Mouse (Mus musculus) heart, adult 18-20 months (tissue): Measurements from ENCODE around the gene Clspn. TPM values are rescaled to one million over a fixed set of nuclear protein-coding genes. Genes with fewer than 3 reads are reported as not detected.

ENCODE experiments used
- DNase-seq, 2 experiments: peaks; one replicate each; pipeline ENCODE4 v3.0.0; 2021 to 2022; ENCODE audit warnings: mixed read lengths in 1 of 2
- total RNA-seq, 2 experiments: library from RNA; stranded (reverse); gene quantifications; 2 replicates each; pipeline ENCODE4 v1.2.3; 2021

The Clspn gene
- total RNA-seq, 2 experiments from 2014 or later: 0.20 to 0.41 TPM

DNA sequence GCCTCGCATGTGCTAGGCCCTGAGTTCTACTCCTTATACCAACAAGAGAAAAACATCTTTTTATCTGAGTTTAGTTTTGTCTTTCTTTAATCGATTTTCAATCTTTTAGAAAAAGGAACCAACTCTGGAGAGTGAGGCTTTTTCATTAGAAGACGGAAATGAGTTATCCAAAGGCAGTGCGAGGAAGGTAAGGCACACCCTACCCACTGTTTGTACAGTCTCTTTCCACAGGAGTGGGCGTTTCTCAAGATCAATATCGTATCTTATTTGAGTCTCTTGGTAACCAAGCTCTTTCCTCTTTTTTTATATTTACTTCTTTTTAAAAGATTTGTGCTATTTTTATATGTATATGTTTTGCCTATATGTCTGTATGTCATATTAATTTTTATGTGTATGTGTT lies 7.1 kb downstream of the Clspn start:
- DNase-seq: no peak

DNA sequence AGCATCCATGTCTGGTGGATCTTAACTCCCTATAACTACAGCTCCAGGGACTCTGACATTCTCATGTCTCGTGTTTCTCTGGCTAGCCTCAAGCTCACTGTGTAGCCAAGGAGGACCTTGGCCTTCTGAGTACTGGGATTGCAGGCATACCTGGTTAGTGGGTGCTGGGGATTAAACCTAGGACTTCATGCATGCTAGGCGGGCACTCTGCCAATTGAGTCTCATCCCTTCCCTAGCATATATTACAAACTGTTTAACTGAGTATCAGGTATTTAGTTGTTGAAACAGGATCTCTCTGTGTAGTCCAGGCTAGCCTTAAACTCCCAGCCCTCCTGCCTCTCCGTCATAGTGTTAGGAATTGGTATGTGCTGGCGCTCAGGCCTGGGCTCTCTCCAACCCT lies 10.5 kb downstream of the Clspn start:
- DNase-seq: no peak

DNA sequence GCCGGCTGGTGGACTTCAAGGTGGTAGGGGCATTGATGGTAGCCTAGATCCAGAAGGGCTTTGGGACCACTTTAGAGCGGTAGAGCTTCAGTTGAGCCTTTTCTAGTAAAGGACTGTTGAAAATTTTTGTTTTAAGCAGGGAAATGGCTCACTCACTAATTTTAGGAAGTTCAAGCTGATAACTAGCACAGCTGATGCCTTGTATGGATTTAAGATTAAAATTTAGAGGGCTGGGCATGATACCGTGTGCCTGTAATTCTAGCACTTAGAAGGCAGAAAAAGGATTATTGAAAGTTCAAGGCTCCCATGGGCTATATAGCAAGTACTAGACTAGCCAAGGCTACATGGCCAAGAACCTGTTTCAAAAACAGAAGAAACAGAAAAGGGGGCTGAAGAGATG lies 13.0 kb downstream of the Clspn start:
- no peak for DNase-seq

DNA sequence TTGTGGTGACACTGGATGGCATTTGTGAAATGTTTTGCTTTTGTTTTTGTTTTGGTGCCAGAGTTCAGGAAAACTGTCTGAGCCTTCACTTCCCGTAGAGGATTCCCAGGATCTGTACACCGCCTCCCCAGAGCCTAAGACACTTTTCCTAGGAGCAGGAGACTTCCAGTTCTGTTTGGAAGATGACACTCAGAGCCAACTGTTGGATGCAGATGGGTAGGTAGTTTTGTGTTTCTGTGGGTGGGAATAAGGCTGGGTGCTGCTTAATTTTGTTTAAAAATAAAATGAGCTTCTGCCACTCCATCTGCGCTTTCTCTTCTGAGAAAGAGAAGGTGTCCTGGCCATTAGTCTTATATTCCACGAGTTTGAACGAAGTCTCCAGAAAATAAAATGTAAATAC lies 19.5 kb downstream of the Clspn start:
- no peak for DNase-seq

DNA sequence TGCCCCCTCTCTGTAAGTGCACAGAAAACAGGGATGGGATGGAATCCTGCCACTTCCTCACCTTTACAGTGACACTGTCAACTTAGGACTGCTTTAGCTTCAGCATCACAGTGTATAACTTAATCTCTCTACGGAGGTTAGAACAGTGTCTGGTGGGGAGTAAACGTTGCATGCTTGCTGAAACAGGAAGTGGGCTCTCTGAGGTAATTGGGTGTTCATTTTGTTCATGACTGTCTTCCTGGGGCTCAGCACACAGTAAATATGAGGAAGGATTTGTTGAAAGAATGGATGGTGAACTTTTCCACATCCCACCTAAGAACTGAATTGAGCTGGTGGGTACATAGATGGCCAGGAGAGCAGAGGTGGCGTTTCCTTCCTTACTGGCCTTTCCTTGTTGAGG lies 21.2 kb downstream of the Clspn start:
- DNase-seq: no peak

DNA sequence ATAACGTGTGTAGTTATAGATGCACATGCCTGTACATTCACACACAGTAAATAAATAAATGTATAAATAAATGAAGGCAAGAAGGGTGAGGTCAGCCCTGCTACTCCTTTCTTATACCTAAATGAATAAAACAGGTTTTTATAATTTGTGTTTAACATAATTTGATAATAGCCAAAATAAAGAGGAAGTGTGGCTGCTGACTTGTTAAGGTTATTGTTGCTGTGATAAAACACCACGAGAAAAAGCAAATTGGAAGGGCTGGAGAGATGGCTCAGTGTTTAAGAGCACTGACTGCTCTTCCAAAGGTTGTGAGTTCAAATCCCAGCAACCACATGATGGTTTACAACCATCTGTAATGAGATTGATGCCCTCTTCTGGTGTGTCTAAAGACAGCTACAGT lies 22.3 kb downstream of the Clspn start:
- no peak for DNase-seq

DNA sequence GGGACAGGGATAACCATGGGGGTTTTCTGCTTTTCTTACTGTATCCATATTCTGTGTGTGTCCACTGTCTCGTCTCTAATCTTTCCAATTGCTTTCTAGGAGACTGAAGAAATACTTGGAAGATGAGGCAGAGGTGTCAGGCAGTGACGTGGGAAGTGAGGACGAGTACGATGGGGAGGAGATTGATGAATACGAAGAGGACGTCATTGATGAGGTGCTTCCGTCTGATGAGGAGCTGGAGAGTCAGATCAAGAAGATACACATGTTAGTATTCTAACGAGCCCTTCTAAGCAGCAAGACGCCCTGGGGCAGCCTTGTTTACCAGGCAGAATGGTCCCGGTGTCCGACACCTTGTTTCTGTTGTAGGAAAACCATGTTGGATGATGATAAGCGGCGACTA lies 29.0 kb downstream of the Clspn start:
- DNase-seq: no peak

DNA sequence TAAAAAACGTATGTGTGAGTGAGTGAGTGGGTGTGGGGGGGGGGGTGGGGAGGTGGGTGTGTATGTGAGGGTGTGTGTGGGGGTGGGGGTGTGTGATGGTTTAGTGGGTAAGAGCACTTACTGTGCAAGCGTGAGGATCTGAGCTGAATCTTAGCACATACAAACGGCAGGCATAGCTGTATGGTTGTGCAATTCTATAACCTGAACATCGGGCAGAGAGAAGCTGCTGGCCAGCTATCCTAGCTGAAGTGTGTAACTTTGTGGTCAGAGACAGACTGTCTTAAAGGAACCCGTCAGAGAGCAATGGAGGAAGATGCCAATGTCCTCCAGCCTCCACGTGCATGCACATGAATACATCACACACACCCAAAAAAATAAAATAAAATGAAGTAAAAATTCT lies 35.3 kb downstream of the Clspn start:
- no peak for DNase-seq

DNA sequence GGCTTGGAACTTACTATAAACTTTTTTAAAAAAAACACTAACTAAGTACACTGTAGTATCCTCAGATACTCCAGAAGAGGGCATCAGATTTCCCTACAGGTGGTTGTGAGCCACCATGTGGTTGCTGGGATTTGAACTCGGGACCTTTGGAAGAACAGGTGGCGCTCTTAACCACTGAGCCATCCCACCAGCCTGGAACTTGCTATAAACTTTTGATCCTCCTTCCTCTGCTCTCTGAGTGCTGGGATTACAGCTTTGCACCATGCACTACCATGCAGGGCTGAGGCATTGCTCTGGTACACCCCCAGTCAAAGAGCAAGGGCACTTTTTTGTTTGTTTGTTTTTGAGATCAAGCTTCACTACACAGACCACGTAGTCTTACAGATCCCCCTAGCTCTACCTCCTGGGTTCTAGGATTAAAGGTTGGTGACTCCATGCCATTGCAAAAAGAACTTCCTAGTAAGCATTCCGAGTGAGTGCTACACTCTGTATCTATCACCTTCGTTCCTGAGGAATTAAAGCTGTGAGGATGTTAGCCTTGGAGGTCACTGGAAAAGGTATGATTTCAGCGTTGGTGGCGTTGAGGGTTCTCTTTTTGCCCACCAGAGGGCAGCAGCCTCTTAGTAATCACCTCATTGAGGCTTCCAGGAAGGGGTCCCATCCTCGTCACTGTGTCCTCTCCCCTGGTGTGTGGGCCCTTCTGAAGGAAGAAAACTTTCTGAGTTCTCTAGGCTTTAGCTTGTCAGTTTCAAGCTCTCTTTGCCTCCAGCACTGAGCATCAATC lies 43.4 kb downstream of the Clspn start:
- DNase-seq: peak; percentile 23 to 80

DNA sequence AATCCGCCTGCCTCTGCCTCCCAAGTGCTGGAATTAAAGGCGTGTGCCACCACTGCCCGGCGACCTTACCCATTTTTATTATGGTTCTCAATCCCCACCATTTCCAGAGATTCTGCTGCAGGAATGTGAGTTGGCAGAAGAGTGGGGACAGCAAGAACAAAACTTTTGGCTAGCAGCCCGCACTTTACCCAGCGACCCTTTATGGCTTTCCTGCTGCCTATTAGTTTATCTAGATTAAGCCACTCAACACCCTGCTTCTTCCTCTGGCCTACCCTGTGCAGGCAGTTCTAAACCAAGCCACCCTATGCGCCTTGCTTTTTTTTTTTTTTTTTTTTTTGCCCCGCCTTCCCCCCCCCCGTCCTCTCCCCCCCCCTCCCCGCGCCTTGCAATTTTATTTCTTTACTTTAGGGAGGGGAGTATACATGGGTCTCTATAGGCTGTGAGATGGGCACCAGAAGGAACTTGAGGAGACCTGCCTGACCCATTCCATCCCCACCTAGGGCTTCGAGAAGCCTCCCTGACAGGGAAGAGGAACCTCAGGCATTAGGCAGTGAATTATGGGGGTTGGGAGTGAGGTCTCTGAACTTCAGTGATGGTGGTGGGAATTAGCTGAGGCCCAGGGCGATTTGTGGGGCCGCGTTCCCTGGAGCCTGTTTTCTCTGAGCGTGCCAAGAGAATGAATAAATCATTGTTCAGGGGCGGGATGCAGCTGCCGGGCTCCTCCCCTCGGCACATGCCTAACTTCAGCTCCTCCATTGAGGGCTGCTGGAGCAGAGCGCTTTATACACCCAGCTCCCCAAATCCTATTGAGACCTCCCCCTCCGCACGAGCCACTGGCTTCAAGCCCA lies 45.1 kb downstream of the Clspn start:
- DNase-seq: peak; percentile 1 to 12

DNA sequence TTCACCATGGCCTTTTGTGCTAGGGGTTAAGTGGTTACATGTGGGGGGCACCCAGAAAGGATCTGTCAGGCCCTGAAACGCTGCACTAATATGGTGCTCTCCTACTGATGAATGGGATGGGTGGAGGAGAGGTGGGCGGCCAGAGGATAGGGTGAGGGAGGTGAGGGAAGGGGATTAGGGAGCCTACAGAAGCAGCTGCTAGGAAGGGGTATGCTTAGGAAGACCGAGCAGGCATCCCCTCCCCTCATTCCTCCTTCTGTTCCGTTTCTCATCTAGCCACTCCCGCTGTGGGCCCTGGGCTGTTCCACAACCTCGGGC lies 45.7 kb downstream of the Clspn start:
- no peak for DNase-seq

DNA sequence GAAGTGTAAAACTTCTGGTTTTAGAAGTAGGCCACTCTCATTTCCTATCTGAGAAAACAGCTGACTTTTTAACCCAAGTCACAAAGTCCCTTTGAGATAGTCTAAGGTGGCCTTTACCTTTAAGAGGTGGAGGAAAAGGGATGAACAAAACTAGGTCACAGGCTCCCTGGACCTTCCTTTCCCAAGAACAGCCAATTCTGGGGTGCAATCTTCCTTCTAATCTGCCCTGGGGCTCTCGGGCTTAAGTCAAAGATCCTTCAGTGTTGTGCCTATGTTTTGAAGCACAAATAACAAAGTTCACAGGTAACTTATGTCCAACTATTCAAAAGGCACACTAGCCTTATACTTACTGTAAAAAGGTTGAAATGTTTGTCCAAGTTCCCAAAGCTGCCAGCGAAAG lies 47.4 kb downstream of the Clspn start:
- no peak for DNase-seq

DNA sequence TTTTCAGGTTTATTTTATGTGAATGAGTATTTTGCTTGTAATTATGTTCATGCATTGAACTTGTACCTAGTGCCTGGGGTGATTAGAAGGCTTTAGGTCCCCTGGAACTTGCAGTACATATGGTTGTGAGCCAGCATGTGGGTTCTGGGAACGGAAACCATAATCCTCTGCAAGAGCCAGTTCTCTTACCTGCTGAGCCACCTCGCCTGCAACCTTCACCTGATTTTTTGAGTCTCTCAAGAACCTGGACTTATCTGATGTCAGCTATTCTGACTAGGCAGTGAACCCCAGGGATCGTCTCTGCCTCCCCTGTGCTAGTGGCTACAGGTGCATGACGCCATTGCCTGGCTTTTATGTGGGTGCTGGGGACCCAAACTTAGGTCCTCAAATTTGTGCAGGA lies 49.0 kb downstream of the Clspn start:
- no peak for DNase-seq

DNA sequence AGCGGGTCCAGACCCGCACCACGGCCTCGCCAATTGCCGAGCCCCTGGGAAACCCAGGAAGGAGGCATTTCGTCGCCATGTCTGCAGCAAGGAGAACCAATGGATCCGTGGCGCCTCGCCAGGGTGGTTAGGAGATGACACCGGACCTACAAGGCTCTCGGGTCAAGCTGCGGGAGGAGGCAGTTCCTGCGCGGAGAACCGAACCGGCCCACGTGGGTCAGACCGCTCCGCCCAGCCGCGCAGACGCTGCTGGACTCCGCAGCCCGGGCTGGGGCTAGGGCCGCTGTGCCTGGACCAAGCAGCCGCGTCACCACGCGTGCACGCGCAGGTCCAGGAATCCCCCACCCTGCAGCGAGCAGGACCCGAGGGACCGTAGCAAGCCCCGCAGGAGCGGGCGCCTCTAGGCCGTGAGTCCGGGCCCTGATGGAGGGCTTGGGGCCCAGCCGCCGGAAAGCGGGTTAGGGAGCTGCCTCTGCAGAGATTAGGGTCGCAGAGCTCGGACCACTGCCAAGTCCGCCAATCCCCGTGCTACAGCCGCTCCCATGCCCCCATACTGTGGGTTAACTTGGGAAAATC lies 53.0 kb downstream of the Clspn start, which contains the start of gene 5730409E04Rik:
Gene 5730409E04Rik (plus strand): TSS at position 213 of the 576 bp plus-strand sequence.
- DNase-seq: peak; percentile 88 to 92

DNA sequence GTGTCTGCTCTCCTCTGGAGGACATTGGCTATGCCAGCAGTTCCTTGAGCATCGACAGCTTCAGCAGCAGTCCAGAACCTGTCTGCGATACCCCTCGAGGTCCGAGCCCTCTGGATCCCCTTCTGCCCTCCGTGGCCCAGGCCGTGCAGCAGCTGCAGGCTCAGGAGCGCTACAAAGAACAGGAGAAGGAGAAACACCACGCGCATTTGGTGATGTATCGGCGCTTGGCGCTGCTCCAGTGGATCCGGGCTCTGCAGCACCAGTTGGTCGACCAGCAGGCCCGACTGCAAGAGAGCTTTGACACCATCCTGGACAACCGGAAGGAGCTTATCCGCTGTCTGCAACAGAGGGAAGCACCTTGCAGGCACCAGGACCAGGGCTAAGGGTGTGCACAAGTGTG lies 55.3 kb downstream of the Clspn start:
- DNase-seq: no peak

DNA sequence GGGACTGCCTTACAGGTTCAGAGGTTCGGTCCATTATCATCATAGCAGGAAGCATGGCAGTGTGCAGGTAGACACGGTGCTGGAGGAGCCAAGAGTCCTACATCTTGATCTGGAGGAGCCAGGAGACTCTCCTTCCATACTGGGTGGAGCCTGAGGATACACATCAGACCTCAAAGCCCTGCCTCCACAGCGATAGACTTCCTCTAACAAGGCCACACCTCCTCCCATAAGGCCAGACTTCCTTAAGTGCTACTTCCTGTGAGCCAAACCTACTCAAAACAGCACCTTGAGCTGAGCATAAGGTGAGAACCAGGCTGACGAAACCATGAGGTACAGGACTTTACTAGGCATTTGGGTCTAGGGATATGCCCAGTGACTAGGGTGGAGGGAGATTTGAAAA lies 59.6 kb downstream of the Clspn start:
- DNase-seq: no peak

DNA sequence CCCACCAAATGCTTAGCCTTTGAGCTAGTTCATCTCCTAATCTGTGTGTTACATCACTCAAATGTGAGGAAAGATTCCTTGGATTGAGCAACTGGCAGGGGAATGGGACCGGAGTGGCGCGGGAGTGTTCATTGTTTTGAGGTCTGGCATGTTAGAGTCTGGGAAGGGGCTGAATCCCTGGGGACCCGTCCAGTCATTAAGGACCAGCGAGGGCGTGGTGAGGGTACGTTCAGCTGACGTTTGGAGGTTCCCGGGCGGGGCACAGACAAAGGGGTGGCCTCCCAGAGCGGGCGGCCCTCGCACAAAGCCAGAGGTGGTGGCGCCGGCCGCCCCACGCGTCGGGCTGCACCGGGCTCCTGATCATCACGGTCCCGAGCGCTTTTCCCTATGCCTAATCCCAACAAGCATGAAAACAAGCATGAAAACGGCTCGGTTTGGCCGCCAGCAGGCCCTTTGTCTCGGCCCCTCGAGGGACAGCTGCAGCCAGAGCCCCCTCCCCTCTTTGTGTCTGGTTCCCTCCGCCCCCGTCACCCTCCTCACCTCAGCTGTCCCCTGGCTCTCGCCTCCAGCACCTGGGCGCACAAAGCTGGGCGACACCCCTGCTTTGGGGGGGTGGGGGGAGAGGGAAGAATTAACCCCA lies 63.1 kb downstream of the Clspn start:
- no peak for DNase-seq

DNA sequence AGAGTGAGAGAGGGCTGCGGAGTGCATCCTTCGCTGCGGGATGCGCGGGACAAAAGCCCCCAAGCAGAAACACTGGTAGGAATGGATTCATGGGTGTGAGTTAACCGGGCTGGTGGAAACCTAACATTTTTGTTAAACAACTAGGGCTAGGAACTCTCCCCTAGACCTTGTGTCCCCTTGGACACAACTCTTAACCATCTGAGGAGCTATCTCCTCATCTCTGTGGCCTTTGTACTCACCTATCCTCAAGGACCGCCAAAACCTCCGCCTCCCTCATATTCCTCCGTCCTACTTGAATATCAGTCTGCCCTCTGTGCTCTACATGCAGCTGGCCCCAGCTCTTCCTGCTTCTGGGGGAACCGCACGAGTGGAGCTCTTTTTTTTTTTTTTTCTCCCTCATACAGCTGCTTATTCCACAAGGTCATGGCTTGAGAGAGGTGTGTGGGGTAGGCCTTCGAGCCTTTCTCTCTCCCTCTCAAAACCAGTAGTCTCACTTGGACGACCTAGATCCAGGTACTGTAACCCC lies 63.7 kb downstream of the Clspn start:
- DNase-seq: no peak

DNA sequence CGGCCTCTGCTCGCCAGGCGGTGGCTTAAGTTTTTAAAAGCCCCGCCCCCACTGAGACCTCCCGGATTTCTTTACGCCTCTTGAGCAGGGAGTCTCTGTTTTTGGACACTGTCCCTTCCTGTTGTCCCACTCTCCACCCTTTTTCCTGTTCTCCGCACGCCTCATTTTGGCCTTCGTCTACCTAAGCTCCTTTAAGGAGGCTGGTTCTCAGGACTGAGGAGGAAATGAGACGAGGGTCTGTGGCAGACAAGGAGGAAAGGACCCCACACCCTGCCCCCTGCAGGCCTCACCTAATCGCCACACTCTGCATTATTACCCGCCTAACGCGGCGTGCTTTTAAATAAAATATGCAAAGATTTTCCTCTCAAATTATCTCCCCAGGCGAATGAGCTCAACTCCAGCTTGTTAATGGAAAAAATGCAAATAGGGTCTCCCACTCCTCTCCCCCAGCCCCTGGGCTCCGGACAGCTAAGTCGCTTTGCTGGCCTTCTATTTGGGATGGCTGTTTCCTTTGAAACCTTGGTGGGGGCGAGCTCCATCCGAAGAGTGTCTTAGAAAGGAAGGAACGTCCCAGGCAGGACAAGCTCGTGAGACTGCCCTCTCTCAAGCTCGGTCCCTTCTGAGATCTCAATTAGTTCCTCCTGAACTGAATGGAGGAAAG lies 70.4 kb downstream of the Clspn start:
- DNase-seq: peak; percentile 29 to 35

DNA sequence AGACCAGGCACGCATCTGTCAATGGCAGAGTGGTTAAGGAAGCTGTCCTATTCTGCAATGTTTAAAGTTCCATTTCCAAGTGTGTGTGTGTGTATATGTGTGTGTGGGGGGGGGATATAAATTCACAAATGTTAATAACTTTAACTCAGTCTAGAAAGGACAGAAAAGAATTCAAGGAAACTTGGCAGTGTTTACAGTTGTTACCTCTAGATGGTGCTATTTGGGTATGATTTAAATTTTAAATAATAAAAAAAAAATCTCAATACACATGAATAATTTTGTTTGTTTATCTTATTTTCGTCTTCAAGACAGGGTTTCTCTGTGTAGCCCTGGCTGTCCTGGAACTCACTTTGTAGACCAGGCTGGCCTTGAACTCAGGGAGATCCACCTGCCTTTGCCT lies 75.2 kb downstream of the Clspn start:
- DNase-seq: no peak

DNA sequence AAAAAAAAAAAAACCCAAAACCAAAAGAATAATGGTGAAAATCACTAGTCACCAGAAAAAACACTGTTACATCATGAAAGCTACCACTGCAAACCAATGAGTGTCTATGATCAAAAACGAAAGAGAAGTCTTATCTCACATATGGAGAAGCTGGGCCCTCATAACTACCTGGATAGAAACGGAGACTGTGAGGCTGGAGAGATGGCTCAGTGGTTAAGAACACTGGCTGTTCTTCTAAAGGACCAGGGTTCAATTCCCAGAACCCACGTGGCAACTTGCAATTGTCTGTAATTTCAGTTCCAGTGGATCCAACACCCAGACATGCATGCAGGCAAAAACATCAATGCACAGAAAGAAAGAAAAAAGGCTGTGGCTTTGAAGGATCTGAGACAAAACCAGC lies 75.9 kb downstream of the Clspn start:
- DNase-seq: no peak

DNA sequence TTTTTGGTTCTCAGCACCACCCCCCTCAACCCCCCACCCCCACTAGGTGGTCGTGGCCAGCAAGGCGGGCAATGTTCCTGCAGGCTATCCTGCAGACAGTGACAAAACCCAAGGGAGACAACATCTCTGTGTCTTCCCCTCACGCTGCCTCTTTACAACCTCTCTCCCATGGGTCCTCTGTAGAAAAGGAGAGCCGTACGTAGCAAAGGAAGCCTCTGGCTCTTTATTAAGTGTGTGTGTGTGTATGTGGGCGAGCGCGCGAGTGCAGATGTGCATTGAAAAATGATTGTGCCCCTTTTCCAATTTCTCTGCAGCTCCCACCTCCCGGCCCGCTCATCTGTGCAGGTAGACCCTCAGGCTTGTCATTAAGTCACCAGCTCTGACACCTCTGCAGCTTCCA lies 79.6 kb downstream of the Clspn start:
- DNase-seq: no peak
